Mouse (Mus musculus): ENCODE data around the gene 4930558K02Rik. TPM values are rescaled to one million over a fixed set of nuclear protein-coding genes. Genes with fewer than 3 reads are reported as not detected.

4930558K02Rik gene
- polyA plus RNA-seq, 1 experiment from 2014 or later: not detected

DNA sequence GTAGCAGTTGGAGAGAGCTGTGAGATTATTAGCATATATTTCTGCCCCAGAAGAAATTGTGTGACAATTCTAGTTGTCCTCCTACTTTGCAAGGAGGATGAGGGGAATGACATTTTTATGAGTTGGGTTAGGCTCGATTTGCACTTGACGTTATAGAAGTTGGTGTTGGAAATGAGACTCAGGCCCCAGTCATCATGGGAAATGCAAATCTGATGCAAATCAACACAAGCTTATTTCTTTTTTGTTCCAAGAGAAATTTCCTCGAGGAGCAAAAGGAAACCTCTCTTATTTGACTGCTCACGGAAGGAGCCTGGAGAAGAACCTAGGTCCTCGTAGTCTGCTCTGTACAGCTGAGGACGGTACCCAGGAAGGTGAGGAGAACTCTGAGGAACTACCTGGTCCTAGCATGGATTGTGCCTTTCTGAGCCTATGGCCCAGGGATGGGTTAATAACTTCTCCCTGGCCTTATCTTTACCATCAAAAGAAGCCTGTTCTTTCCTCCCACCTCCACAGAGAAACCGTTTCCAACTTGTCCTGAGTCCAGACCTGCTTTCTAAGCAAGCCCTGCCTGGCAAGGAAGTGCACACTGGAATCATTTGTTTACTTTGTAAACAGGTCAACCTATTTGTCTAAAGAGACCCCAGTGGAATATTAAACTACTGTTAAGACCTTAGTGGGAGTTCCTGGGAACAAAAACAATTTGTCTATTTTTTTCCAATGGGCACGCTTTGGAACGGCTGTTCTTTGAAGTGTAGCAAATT lies 76.6 kb downstream of the 4930558K02Rik start:
- H3K4me1 ChIP-seq (replicated peaks): no peaks in the 10 kb centered on the region
- H3K36me3 ChIP-seq: no peaks in the 10 kb centered on the region
- H3K27ac ChIP-seq: no peak overlapping the region
- no peak for DNase-seq (ENCODE audit: low spot score)
- H3K4me3 ChIP-seq: no peak overlapping the region
- H3K27me3 ChIP-seq (ENCODE audit: insufficient read depth, poor library complexity, severe bottlenecking): no peaks in the 10 kb centered on the region
- no peaks in the 10 kb centered on the region for H3K9me3 ChIP-seq
- 81% methylated on average over 9 of the region's 9 CpGs for WGBS

DNA sequence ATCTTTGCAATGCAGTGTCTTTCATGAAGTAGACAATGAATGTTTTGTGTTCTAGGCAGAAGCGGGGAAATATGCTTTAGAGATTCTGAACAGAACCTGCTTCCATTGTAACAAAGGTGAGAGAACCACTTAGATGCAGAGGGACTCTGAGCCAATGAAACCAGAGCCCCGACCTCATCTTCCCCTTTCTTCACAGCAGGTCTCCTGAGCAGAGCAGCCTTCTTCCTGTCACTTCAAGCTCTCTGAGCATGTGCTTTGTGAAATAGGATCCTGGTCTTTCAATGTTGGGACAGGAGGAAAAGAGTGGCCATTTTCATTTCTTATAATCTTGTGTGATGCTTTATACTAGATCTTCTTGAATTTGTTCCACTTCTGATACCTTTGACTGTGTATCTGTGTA lies 79.3 kb downstream of the 4930558K02Rik start:
- no peaks in the 10 kb centered on the region; the same call in 1 of the 2 replicates for H3K4me1 ChIP-seq (replicated peaks)
- no peaks in the 10 kb centered on the region for H3K36me3 ChIP-seq
- DNase-seq (ENCODE audit: low spot score): no peak
- H3K9me3 ChIP-seq: no peaks in the 10 kb centered on the region
- 59% methylated on average over 2 of the region's 2 CpGs for WGBS
- H3K4me3 ChIP-seq: no peak overlapping the region
- H3K27ac ChIP-seq: no peak overlapping the region
- no peaks in the 10 kb centered on the region for H3K27me3 ChIP-seq (ENCODE audit: insufficient read depth, poor library complexity, severe bottlenecking)

DNA sequence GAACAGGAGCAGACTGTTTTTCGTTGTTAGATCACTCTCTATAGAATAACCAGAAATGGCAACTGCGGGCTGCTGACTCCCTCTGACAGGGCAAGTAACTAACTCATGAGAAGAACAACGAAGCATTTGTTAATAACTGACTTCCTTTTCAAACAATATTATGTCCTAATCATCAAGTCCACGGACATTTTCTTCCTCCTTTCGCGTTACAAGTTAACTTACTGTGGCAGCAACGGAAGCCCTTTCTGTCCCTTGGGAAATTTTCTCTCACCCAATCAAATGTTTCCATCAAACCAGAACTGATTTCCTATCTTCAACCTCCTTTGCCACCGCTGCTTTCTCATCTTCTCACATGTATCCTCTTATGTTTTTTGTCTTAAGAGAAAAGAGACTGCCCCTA lies 82.2 kb downstream of the 4930558K02Rik start:
- 87% methylated on average over 8 of the region's 8 CpGs for WGBS
- H3K27ac ChIP-seq: no peak overlapping the region
- H3K36me3 ChIP-seq: no peaks in the 10 kb centered on the region
- no peaks in the 10 kb centered on the region for H3K27me3 ChIP-seq (ENCODE audit: insufficient read depth, poor library complexity, severe bottlenecking)
- no peak for DNase-seq (ENCODE audit: low spot score)
- no peaks in the 10 kb centered on the region for H3K9me3 ChIP-seq
- no peaks in the 10 kb centered on the region; the same call in 1 of the 2 replicates for H3K4me1 ChIP-seq (replicated peaks)
- no peak overlapping the region for H3K4me3 ChIP-seq

DNA sequence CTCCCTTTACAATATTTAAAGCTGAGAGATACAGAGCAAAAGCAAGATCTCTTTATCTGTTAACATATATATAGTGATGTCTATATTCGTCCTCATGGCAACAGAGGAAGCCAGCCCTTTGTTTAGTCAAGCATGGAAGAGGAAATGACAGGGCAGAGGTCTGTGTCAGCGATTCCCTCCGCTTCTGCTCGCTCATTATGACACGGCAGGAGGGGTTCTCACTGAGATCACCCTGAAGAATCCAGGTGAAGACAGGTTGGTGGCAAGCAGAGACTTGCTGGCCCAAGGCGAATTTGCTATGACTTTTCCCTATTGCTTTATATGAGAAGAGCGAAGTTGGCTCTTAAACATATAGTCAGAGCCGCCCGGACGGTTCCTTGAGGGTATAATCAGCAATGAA lies 83.3 kb downstream of the 4930558K02Rik start:
- H3K27ac ChIP-seq: no peak overlapping the region
- no peaks in the 10 kb centered on the region for H3K9me3 ChIP-seq
- WGBS: 66% methylated on average over 10 of the region's 10 CpGs
- H3K4me1 ChIP-seq (replicated peaks): no peaks in the 10 kb centered on the region; the same call in 1 of the 2 replicates
- no peak for DNase-seq (ENCODE audit: low spot score)
- H3K27me3 ChIP-seq (ENCODE audit: insufficient read depth, poor library complexity, severe bottlenecking): no peaks in the 10 kb centered on the region
- no peak overlapping the region for H3K4me3 ChIP-seq
- no peaks in the 10 kb centered on the region for H3K36me3 ChIP-seq

DNA sequence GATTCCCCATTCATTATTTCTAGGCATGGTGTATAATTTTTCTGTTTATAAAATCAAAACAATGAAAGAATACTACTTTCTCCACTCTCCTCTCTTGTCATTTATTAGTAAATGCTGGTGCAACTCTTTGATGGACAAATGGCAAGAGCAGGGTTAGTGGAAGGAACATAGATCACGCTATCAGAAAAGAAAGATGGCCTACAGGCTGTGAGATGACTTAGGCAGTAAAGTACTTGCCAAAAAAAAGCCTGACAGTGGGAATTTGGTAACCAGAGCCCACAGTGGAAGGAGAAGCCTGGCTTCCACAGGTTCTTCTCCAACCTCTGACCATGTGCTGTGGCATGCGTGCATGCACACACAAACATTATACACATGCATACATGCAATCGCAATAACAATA lies 84.4 kb downstream of the 4930558K02Rik start:
- no peak overlapping the region for H3K27ac ChIP-seq
- no peaks in the 10 kb centered on the region for H3K27me3 ChIP-seq (ENCODE audit: insufficient read depth, poor library complexity, severe bottlenecking)
- DNase-seq (ENCODE audit: low spot score): no peak
- H3K4me1 ChIP-seq (replicated peaks): no peaks in the 10 kb centered on the region; the same call in 1 of the 2 replicates
- no peaks in the 10 kb centered on the region for H3K9me3 ChIP-seq
- WGBS: 91% methylated on average over 3 of the region's 3 CpGs
- no peaks in the 10 kb centered on the region for H3K36me3 ChIP-seq
- H3K4me3 ChIP-seq: no peak overlapping the region

DNA sequence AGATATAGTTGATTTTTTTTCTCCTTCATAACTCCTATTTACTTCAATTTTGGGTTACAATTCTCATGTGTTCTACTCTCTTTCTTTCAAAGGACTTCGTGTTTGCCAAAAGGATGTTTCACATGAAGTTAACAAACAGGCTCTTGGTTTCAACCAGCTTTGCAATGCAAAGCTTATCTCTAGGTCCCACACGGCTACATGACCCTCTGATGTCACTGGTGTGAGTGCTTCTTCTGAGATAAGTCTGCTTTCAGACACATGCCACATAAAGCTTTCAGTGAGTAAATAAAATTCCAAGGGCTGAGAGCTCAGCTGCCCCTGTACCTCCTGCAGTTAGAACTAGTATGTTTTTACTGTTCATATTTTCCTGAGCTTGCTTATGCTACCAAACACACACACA lies 84.9 kb downstream of the 4930558K02Rik start:
- WGBS: 73% methylated on average over 2 of the region's 2 CpGs
- no peak for DNase-seq (ENCODE audit: low spot score)
- no peak overlapping the region for H3K4me3 ChIP-seq
- H3K9me3 ChIP-seq: no peaks in the 10 kb centered on the region
- H3K4me1 ChIP-seq (replicated peaks): no peaks in the 10 kb centered on the region; the same call in 1 of the 2 replicates
- no peaks in the 10 kb centered on the region for H3K36me3 ChIP-seq
- no peaks in the 10 kb centered on the region for H3K27me3 ChIP-seq (ENCODE audit: insufficient read depth, poor library complexity, severe bottlenecking)
- no peak overlapping the region for H3K27ac ChIP-seq

DNA sequence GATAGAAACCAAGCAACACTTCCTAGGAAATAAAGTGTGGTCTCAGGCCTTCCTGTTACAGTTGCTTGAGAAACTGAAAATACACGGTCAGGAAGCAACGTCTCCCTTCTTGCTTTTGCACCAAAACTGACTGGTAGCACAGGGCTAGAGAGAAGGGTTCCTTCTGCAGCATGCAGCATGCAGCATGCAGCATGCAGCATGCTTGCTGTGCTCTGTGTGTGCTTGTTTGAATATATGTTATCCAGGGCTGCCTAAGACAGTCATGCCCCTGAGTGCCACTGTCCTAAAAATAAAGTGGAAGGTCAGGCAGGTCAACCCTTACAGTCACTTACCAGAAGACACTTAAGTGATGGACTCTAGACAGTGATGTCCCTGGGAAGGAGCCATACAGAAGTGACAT lies 85.3 kb downstream of the 4930558K02Rik start:
- no peak overlapping the region for H3K27ac ChIP-seq
- no peak for DNase-seq (ENCODE audit: low spot score)
- 88% methylated on average over 2 of the region's 2 CpGs for WGBS

More for the DNA sequence above, 85.3 kb downstream of the 4930558K02Rik start:
- no peak overlapping the region for H3K4me3 ChIP-seq
- no peaks in the 10 kb centered on the region for H3K9me3 ChIP-seq
- H3K27me3 ChIP-seq (ENCODE audit: insufficient read depth, poor library complexity, severe bottlenecking): no peaks in the 10 kb centered on the region
- H3K36me3 ChIP-seq: no peaks in the 10 kb centered on the region
- no peaks in the 10 kb centered on the region; the same call in 1 of the 2 replicates for H3K4me1 ChIP-seq (replicated peaks)

Other genes starting within 250 kb of the 4930558K02Rik start
- not detected in 2 replicates for gene Fasl, start 191.1 kb downstream of the 4930558K02Rik start, polyA plus RNA-seq (2016; fragmentation: Nextera tagmentation; extraction: Ambion mirVana)
- gene Suco, start 103.0 kb downstream of the 4930558K02Rik start, polyA plus RNA-seq (2016; fragmentation: Nextera tagmentation; extraction: Ambion mirVana): 20.6 and 21.9 TPM in 2 replicates
- 28.7 and 30.3 TPM in 2 replicates for gene Pigc, start 10.4 kb downstream of the 4930558K02Rik start, polyA plus RNA-seq (2016; fragmentation: Nextera tagmentation; extraction: Ambion mirVana)

Data from hindbrain, embryonic 10.5 days (tissue).